Mouse (Mus musculus) right cerebral cortex, postnatal 4 days (tissue): ENCODE data around the gene Ctnnbip1.
A peak's percentile ranks its signal among the peaks of the same experiment; 100 is the strongest.

Experiments used
- DNase-seq: peaks from one replicate; pipeline ENCODE4 v3.0.0-alpha.2; 2022

Gene Ctnnbip1

GRCm38 (mm10) chr4:149517868-149518340 lies at the start of gene Ctnnbip1:
Gene Ctnnbip1 (plus strand): TSS chr4:149518236.
- DNase-seq: peak; percentile 89

GRCm38 (mm10) chr4:149469557-149469956 lies 48.5 kb upstream of the Ctnnbip1 start:
- DNase-seq: no peak

- DNase-seq: no peak
Measured at GRCm38 (mm10) chr4:149475096-149475495, 42.9 kb upstream of the Ctnnbip1 start.

- no peak for DNase-seq
Measured at GRCm38 (mm10) chr4:149477078-149477477, 41.0 kb upstream of the Ctnnbip1 start, which contains the start of gene Tmem274. Gene Tmem274 (plus strand): TSS chr4:149477378.

- DNase-seq: no peak
Measured at GRCm38 (mm10) chr4:149484566-149484965, 33.5 kb upstream of the Ctnnbip1 start.

GRCm38 (mm10) chr4:149485053-149485824 lies 32.8 kb upstream of the Ctnnbip1 start, which contains the start of the genes Nmnat1 and Lzic:
Gene Nmnat1 (minus strand): TSS chr4:149485202.
Gene Lzic (plus strand): TSS chr4:149485229.
- peak; percentile 94 for DNase-seq

GRCm38 (mm10) chr4:149485825-149486206 lies 32.2 kb upstream of the Ctnnbip1 start:
- no peak for DNase-seq

- DNase-seq: no peak
Measured at GRCm38 (mm10) chr4:149487729-149488128, 30.3 kb upstream of the Ctnnbip1 start.

- no peak for DNase-seq
Measured at GRCm38 (mm10) chr4:149489415-149490240, 28.4 kb upstream of the Ctnnbip1 start.

GRCm38 (mm10) chr4:149491151-149491550 lies 26.9 kb upstream of the Ctnnbip1 start:
- no peak for DNase-seq

- DNase-seq: peak; percentile 10
Measured at GRCm38 (mm10) chr4:149496612-149497011, 21.4 kb upstream of the Ctnnbip1 start.

GRCm38 (mm10) chr4:149498901-149499300 lies 19.1 kb upstream of the Ctnnbip1 start:
- DNase-seq: no peak

- no peak for DNase-seq
Measured at GRCm38 (mm10) chr4:149499790-149500189, 18.2 kb upstream of the Ctnnbip1 start.

- DNase-seq: no peak
Measured at GRCm38 (mm10) chr4:149504363-149504762, 13.7 kb upstream of the Ctnnbip1 start.

GRCm38 (mm10) chr4:149504858-149505257 lies 13.2 kb upstream of the Ctnnbip1 start:
- no peak for DNase-seq

- no peak for DNase-seq
Measured at GRCm38 (mm10) chr4:149505261-149505967, 12.6 kb upstream of the Ctnnbip1 start.

- no peak for DNase-seq
Measured at GRCm38 (mm10) chr4:149506904-149507303, 11.1 kb upstream of the Ctnnbip1 start.

- DNase-seq: no peak
Measured at GRCm38 (mm10) chr4:149511221-149511646, 6.8 kb upstream of the Ctnnbip1 start.

GRCm38 (mm10) chr4:149512072-149512471 lies 6.0 kb upstream of the Ctnnbip1 start:
- peak; percentile 32 for DNase-seq

GRCm38 (mm10) chr4:149515706-149516105 lies 2.3 kb upstream of the Ctnnbip1 start:
- no peak for DNase-seq

- DNase-seq: peak; percentile 30
Measured at GRCm38 (mm10) chr4:149518351-149519220, 550 bp downstream of the Ctnnbip1 start.

- no peak for DNase-seq
Measured at GRCm38 (mm10) chr4:149521258-149521657, 3.2 kb downstream of the Ctnnbip1 start.
